Mouse (Mus musculus) MEL (cell line): ENCODE measurements around the gene Lbr.

Experiments
- CTCF ChIP-seq, 3 experiments: IDR thresholded peaks in 2 of 3; conservative IDR thresholded peaks in 1 of 3; 2 replicates each; pipeline ENCODE4 v1.5.1; 2011 to 2012; ENCODE audit warnings: low read length in 3 of 3, low read depth in 2 of 3, mild to moderate bottlenecking in 2 of 3, improper control_type of control experiment in 1 of 3, inconsistent platforms in 1 of 3, mixed read lengths in 1 of 3, moderate library complexity in 1 of 3; ENCODE audit not compliant: control insufficient read depth in 1 of 3, insufficient read depth in 1 of 3, poor library complexity in 1 of 3, severe bottlenecking in 1 of 3
- ETS1 ChIP-seq: IDR thresholded peaks from 2 replicates; pipeline ENCODE4 v1.6.1; 2012; ENCODE audit warnings: low read depth, mild to moderate bottlenecking, inconsistent platforms, low read length, improper control_type of control experiment, moderate library complexity
- JUND ChIP-seq: IDR thresholded peaks from 2 replicates; pipeline ENCODE4 v1.6.1; 2011; ENCODE audit warnings: low read depth, mild to moderate bottlenecking, improper control_type of control experiment, low read length
- MEF2A ChIP-seq: IDR thresholded peaks from 2 replicates; pipeline ENCODE4 v1.6.1; 2014; ENCODE audit warnings: low read depth, mild to moderate bottlenecking, inconsistent platforms, low read length, improper control_type of control experiment; ENCODE audit not compliant: poor library complexity, insufficient replicate concordance, severe bottlenecking; ENCODE audit errors: extremely low read depth
- MXI1 ChIP-seq: IDR thresholded peaks from 2 replicates; pipeline ENCODE4 v1.6.1; 2011; ENCODE audit warnings: mild to moderate bottlenecking, low read depth, low read length, improper control_type of control experiment
- MYC ChIP-seq: IDR thresholded peaks from 2 replicates; pipeline ENCODE4 v1.6.1; 2011; ENCODE audit warnings: low read depth, mild to moderate bottlenecking, low read length, improper control_type of control experiment, moderate library complexity
- NELFE ChIP-seq: IDR thresholded peaks from 2 replicates; pipeline ENCODE4 v1.6.1; 2011; ENCODE audit warnings: low read depth, low read length, improper control_type of control experiment
- NRF1 ChIP-seq: IDR thresholded peaks from 2 replicates; pipeline ENCODE4 v1.6.1; 2014; ENCODE audit warnings: low read depth, mild to moderate bottlenecking, inconsistent platforms, low read length, improper control_type of control experiment, moderate library complexity; ENCODE audit not compliant: poor library complexity, insufficient read depth, severe bottlenecking
- POLR2A ChIP-seq, 2 experiments: IDR thresholded peaks; 2 replicates each; pipeline ENCODE4 v1.6.1; 2011 to 2012; ENCODE audit warnings: low read length in 2 of 2, mild to moderate bottlenecking in 2 of 2, control low read depth in 1 of 2, improper control_type of control experiment in 1 of 2, low read depth in 1 of 2, moderate library complexity in 1 of 2; ENCODE audit not compliant: control insufficient read depth in 1 of 2, insufficient read depth in 1 of 2, poor library complexity in 1 of 2
- POLR2AphosphoS5 ChIP-seq: IDR thresholded peaks from 2 replicates; pipeline ENCODE4 v1.6.1; 2012; ENCODE audit warnings: low read depth, borderline replicate concordance, mild to moderate bottlenecking, inconsistent platforms, low read length, moderate library complexity, mixed read lengths
- RAD21 ChIP-seq: IDR thresholded peaks from 2 replicates; pipeline ENCODE4 v1.6.1; 2011; ENCODE audit warnings: mild to moderate bottlenecking, low read depth, low read length, improper control_type of control experiment
- SMC3 ChIP-seq: IDR thresholded peaks from 2 replicates; pipeline ENCODE4 v1.6.1; 2011; ENCODE audit warnings: low read depth, low read length, improper control_type of control experiment
- USF1 ChIP-seq: IDR thresholded peaks from 2 replicates; pipeline ENCODE4 v1.6.1; 2014; ENCODE audit warnings: low read depth, mild to moderate bottlenecking, inconsistent platforms, low read length, improper control_type of control experiment, moderate library complexity
- ZC3H11A ChIP-seq: IDR thresholded peaks from 2 replicates; pipeline ENCODE4 v1.6.1; 2012; ENCODE audit warnings: low read depth, mild to moderate bottlenecking, inconsistent platforms, low read length, improper control_type of control experiment

- no peak for TF ChIP-seq RAD21
- no peak for TF ChIP-seq POLR2A (IDR thresholded peaks at IDR 0.05; ENCODE audit: control insufficient read depth in 1 of 2, insufficient read depth in 1 of 2, low read depth in 1 of 2, low read length in 2 of 2, poor library complexity in 1 of 2)
- TF ChIP-seq USF1, result no peak
- no peak for TF ChIP-seq NELFE
- TF ChIP-seq POLR2AphosphoS5, result no peak
- no peak for TF ChIP-seq ZC3H11A
- TF ChIP-seq CTCF (IDR thresholded peaks at IDR 0.05 in 2 of 3, conservative IDR thresholded peaks at IDR 0.05 in 1 of 3; ENCODE audit: control insufficient read depth in 1 of 3, insufficient read depth in 1 of 3, low read depth in 2 of 3, low read length in 3 of 3, poor library complexity in 1 of 3, severe bottlenecking in 1 of 3), result no peak
- no peak for TF ChIP-seq MXI1
- no peak for TF ChIP-seq ETS1
- TF ChIP-seq NRF1, result no peak
- no peak for TF ChIP-seq SMC3
- no peak for TF ChIP-seq MYC
- TF ChIP-seq MEF2A, result no peak
- TF ChIP-seq JUND, result no peak
These were observed 31.2 kb downstream of the Lbr start for GRCm38 (mm10) chr1:181811481-181812223.
